Mouse (Mus musculus): Measurements from ENCODE around the gene Spaca6.

DNA sequence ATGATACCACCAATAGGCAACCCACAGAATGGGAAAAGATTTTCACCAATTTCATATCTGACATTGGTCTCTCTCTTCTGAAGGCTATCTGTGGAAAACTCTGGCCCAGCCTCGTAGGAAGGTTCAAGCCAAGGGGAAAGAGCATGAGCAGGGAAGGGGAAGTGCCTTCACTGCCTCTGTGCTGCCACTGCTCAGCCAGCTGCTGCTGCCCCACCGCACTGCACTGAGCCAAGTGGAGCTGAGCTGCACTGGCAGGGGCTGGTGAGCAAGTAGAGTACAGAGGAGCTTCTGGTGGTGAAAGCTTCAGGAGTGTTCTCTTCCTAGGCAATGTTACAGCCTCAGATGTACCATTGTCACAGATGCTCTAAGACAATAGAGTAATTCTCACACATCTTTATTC, 31.4 kb upstream of the Spaca6 start:
- TF ChIP-seq CTCF (IDR thresholded peaks at IDR 0.05; ENCODE audit: control insufficient read depth, insufficient read depth, low read length) = no peak
- TF ChIP-seq POLR2A (IDR thresholded peaks at IDR 0.05; ENCODE audit: borderline replicate concordance, control insufficient read depth, low read depth, low read length) = no peak

All from bone marrow, adult 2 months (tissue).